Mouse (Mus musculus) liver, embryonic 14.5 days (tissue): ENCODE results near the gene Grm8. TPM values are rescaled to one million over a fixed set of nuclear protein-coding genes. Genes with fewer than 3 reads are reported as not detected.
A peak's percentile ranks its signal among the peaks of the same experiment; 100 is the strongest.

Source experiments
- ATAC-seq: fragments of 200-750 bp; cut with Nextera tagmentation; 2 replicates; pipeline ENCODE4 v1.8.0; 2017; ENCODE audit warnings: moderate number of reproducible peaks, mild to moderate bottlenecking, moderate library complexity; ENCODE audit not compliant: insufficient read depth
- DNase-seq, 3 experiments: peaks; one replicate each; pipeline ENCODE4 v3.0.0-alpha.2; 2012 to 2013; ENCODE audit warnings: low read depth in 3 of 3, low spot score in 3 of 3
- H3K27ac ChIP-seq: fragments of 300-500 bp; sonication (generic); 2 replicates; pipeline ENCODE4 v1.5.1; 2014; ENCODE audit warnings: moderate library complexity, mild to moderate bottlenecking, control low read depth, inconsistent platforms
- H3K27me3 ChIP-seq: fragments of 300-500 bp; sonication (generic); 2 replicates; pipeline ENCODE4 v1.6.1; 2014; ENCODE audit warnings: mild to moderate bottlenecking, low read length, moderate library complexity; ENCODE audit not compliant: control insufficient read depth, insufficient read depth
- H3K36me3 ChIP-seq: fragments of 300-500 bp; sonication (generic); replicated peaks from 2 replicates; pipeline ENCODE4 v1.6.1; 2014; ENCODE audit warnings: low read depth; ENCODE audit not compliant: control insufficient read depth, insufficient read depth
- H3K4me1 ChIP-seq, 2 experiments: fragments of 200-500 bp in 1 of 2; fragments of 300-500 bp in 1 of 2; sonication (generic) in 1 of 2; replicated peaks; 2 replicates each; pipeline ENCODE4 v1.6.1; 2012 to 2014; ENCODE audit warnings: antibody characterized with exemption in 1 of 2, inconsistent platforms in 1 of 2, low read length in 1 of 2; ENCODE audit not compliant: control insufficient read depth in 2 of 2, insufficient read depth in 2 of 2
- H3K4me2 ChIP-seq: fragments of 300-500 bp; sonication (generic); 2 replicates; pipeline ENCODE4 v1.6.1; 2014; ENCODE audit warnings: low read depth, mild to moderate bottlenecking, control low read depth, moderate library complexity
- H3K4me3 ChIP-seq, 2 experiments: fragments of 200-500 bp in 1 of 2; fragments of 300-500 bp in 1 of 2; sonication (generic) in 1 of 2; 2 replicates each; pipeline ENCODE4 v1.5.1; 2012 to 2014; ENCODE audit warnings: low read depth in 2 of 2, low read length in 2 of 2, mild to moderate bottlenecking in 2 of 2, control low read depth in 1 of 2, inconsistent platforms in 1 of 2, moderate library complexity in 1 of 2; ENCODE audit not compliant: insufficient read depth in 1 of 2
- H3K9ac ChIP-seq: fragments of 300-500 bp; sonication (generic); replicated peaks from 2 replicates; pipeline ENCODE4 v1.6.1; 2014; ENCODE audit warnings: mild to moderate bottlenecking, control low read depth, moderate library complexity
- H3K9me3 ChIP-seq: fragments of 300-500 bp; sonication (generic); 2 replicates; pipeline ENCODE4 v1.6.1; 2016; ENCODE audit warnings: low read length, mixed read lengths; ENCODE audit not compliant: control insufficient read depth
- CTCF ChIP-seq: IDR thresholded peaks from 2 replicates; pipeline ENCODE4 v1.5.1; 2016; ENCODE audit warnings: antibody characterized with exemption, low read depth, control low read depth
- EP300 ChIP-seq: IDR thresholded peaks from 2 replicates; pipeline ENCODE4 v1.6.1; 2016; ENCODE audit warnings: antibody characterized with exemption, low read depth
- WGBS: fragments of 180-500 bp; shearing (Covaris S2); extraction: QIAGEN DNeasy Blood & Tissue Kit; methylation state at CpG from one replicate; pipeline ENCODE4 v1.1.7; 2014; ENCODE audit not compliant: insufficient replicate concordance; 5-methylcytosine and 5-hydroxymethylcytosine counted together
- polyA plus RNA-seq, 2 experiments: library from polyadenylated mRNA; depleted of rRNA in 1 of 2; stranded (reverse) in 1 of 2; unstranded in 1 of 2; fragments of >200 nt; fragmentation: Nextera tagmentation in 1 of 2; extraction: Ambion mirVana in 1 of 2; gene quantifications; 2 replicates each; pipeline versions ENCODE4 v1.2.1 to v1.2.3; 2012 to 2014

The Grm8 gene
- polyA plus RNA-seq (2012; rRNA removed) (0.02 TPM in 1 of 2 replicates, not detected in the other), polyA plus RNA-seq (2014; fragmentation: Nextera tagmentation; extraction: Ambion mirVana) (not detected in 2 replicates)

DNA sequence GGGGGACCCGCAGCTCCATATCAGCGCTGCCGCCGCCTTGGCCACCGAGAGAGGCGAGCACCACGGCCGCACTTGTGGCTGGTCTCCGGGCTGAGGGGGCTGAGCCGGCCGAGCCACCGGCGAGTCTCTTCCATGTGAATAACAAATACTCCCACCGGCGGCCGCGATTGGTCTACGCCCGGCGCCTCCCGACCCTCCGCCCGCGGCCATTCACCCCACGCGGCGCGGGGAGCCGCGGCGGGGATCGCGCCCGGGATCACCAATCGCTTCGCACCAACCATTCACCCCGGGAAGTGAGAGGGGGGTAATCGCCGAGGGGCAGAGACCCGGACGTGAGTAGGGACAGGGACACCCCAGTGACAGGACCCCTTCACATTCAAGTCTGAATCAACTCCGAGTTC lies at the start of gene Grm8:
Gene Grm8 (minus strand): TSS at position 178 of the 401 bp plus-strand sequence.
- WGBS: under 1% methylated on average over 42 of the region's 42 CpGs
- Histone ChIP-seq H3K36me3 (no peaks in the 10 kb centered on the region), H3K27me3 (peaks cover 51% of the 10 kb centered on the region), H3K9ac (no peak within 1 kb of the TSS), H3K4me2 (peak within 1 kb of the TSS; percentile 73), H3K4me3 (peak within 1 kb of the TSS; percentile 40), H3K27ac (no peak within 1 kb of the TSS), H3K4me1 (no peaks in the 10 kb centered on the region), H3K9me3 (no peaks in the 10 kb centered on the region)
- no peak for ATAC-seq
- no peak for DNase-seq
- TF ChIP-seq EP300 (no peak), CTCF (no peak)

DNA sequence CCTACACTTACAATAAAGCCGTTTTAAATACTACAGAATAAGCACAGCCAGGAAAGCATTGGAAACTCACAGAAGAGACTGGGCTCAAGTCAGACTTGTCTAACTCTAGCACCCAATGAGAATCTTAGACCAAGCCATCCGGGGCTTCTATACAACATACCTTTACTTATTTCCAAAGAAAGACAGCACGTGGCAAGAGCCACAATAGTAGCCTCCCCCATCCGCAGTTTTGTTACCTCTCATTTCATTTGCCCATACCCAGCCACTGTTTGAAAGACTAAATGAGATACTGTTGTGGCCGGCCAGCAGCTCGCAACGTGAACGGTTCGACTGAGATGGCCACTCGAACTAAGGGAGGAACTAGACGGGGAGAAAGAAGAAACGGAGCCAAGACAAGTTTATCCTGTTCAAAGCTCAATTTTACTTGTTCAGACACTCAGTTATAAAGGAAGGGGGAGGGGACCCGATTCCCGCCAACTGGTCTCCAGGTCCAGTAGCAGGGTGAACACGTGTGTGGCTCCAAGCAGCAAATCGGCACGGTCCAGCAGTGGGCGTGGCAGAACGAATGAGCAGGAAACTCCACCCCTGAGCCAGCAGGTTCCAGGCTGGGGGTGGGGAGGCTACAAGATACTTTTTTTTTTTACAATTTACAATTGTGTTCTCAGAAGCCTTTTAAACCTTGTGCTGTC lies 35.0 kb upstream of the Grm8 start:
- no peak for TF ChIP-seq CTCF
- no peak for TF ChIP-seq EP300
- H3K36me3 ChIP-seq: no peaks in the 10 kb centered on the region
- no peak overlapping the region for H3K27ac ChIP-seq
- no peak for ATAC-seq
- H3K9me3 ChIP-seq: no peaks in the 10 kb centered on the region
- peak in 1 of 3 experiments; percentile 4 for DNase-seq
- WGBS: 58% methylated on average over 19 of the region's 19 CpGs
- H3K27me3 ChIP-seq: no peaks in the 10 kb centered on the region
- H3K9ac ChIP-seq: no peak overlapping the region
- no peak overlapping the region for H3K4me2 ChIP-seq
- H3K4me1 ChIP-seq: no peaks in the 10 kb centered on the region; a peak in 1 of 4 replicates
- H3K4me3 ChIP-seq: no peak overlapping the region

DNA sequence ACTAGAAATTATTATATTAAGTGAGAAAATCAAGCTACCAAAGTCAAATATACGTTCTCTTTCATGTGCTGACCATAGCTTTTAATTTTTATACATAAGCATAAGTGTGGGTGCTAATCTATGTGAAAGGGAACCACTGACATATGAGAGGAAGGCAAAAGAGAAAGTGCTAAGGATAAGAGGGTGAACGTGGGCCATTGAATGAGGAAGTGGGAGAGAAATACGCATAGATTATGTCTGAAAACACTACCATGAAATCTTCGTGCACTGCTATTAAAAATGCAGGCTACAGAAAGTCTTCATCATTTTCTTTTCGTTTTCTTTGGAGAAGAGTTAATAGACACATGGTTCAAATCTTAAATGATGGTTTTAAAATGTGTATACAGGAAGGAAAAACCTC lies 25.4 kb upstream of the Grm8 start:
- Histone ChIP-seq H3K4me3 (no peak overlapping the region), H3K4me2 (no peak overlapping the region), H3K27ac (no peak overlapping the region), H3K9me3 (no peaks in the 10 kb centered on the region), H3K9ac (no peak overlapping the region), H3K36me3 (no peaks in the 10 kb centered on the region), H3K27me3 (no peaks in the 10 kb centered on the region), H3K4me1 (no peaks in the 10 kb centered on the region)
- no peak for ATAC-seq
- 26% methylated on average over 5 of the region's 5 CpGs for WGBS
- TF ChIP-seq CTCF (no peak), EP300 (no peak)
- no peak for DNase-seq

DNA sequence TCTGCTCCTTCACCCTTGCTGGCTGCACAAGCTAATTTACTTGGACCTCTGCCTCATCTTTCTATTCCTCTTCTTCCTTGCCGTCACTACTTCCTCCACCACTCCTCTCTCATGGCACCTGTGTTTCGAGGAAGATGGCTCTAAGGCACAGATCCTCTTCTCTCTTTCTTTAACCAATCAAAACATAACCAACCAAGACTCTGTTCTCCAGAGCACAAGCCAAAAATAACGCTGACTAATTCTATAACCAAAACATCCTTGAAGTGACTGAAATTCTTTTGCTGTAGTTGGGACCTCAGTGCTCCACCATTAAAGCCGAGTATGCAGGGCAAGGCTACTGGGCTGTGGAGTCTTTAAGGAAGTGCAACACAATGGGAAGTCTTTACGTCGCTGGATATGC lies 11.5 kb upstream of the Grm8 start:
- no peaks in the 10 kb centered on the region for H3K9me3 ChIP-seq
- H3K9ac ChIP-seq: no peak overlapping the region
- ATAC-seq: no peak
- WGBS: 41% methylated on average over 6 of the region's 6 CpGs
- H3K36me3 ChIP-seq: no peaks in the 10 kb centered on the region
- H3K4me1 ChIP-seq: no peaks in the 10 kb centered on the region
- no peak overlapping the region for H3K27ac ChIP-seq
- H3K27me3 ChIP-seq: no peaks in the 10 kb centered on the region
- H3K4me2 ChIP-seq: no peak overlapping the region
- TF ChIP-seq EP300: no peak
- no peak for TF ChIP-seq CTCF
- H3K4me3 ChIP-seq: no peak overlapping the region
- no peak for DNase-seq

DNA sequence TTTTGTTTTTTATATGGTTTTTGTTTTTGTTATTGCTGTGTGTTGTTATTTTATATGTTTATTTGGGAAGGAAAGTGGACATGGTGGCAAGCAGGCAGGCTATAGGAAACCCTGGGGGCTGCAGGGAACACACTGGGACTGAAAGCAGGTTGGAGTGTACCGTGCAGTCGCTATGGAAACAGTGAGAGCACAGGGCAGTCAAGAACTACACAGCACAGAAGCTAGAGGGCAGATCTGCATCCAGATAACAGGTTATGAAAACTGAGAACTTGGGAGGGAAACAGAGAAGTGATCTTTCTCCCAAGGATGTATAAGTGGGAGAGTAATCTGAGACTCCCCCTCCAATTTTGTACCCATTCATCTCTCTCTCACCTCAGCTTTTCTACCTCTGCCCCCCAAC lies 7.4 kb upstream of the Grm8 start:
- Histone ChIP-seq H3K4me1 (no peaks in the 10 kb centered on the region), H3K9ac (no peak overlapping the region), H3K36me3 (no peaks in the 10 kb centered on the region), H3K27ac (no peak overlapping the region), H3K9me3 (no peaks in the 10 kb centered on the region), H3K27me3 (no peaks in the 10 kb centered on the region), H3K4me2 (no peak overlapping the region), H3K4me3 (no peak overlapping the region)
- no peak for TF ChIP-seq CTCF
- no peak for TF ChIP-seq EP300
- WGBS: 19% methylated on average over 2 of the region's 2 CpGs
- DNase-seq: no peak
- no peak for ATAC-seq
